Comparison of ENCODE assay signal across 8 mouse cellular contexts in genomic region chr9:89793018-89793417, GRCm38 (mm10). TPM values are rescaled to one million over a fixed set of nuclear protein-coding genes. Genes with fewer than 3 reads are reported as not detected.
DNase-seq lines count a peak whose midpoint lies in the region; ATAC-seq lines count a peak whose summit lies in the region.

No protein-coding gene starts in this region.

- H3K4me1 ChIP-seq in forebrain, embryonic 14.5 days (ENCODE audit: control insufficient read depth, insufficient read depth, low read length), result no peaks in the 10 kb centered on the region
- H3K4me1 ChIP-seq in limb, embryonic 10.5 days, result no peaks in the 10 kb centered on the region
- no peaks in the 10 kb centered on the region for H3K4me1 ChIP-seq in stomach, embryonic 14.5 days (ENCODE audit: control insufficient read depth, insufficient read depth, low read length)

- no peak overlapping the region for H3K9ac ChIP-seq in forebrain, embryonic 14.5 days (ENCODE audit: low read length)
- H3K9ac ChIP-seq in stomach, embryonic 14.5 days (replicated peaks; ENCODE audit: low read depth, low read length), result no peak overlapping the region

- no peaks in the 10 kb centered on the region for H3K9me3 ChIP-seq in forebrain, embryonic 14.5 days (replicated peaks; ENCODE audit: control insufficient read depth, low read length)
- H3K9me3 ChIP-seq in limb, embryonic 10.5 days (replicated peaks), result no peaks in the 10 kb centered on the region
- no peaks in the 10 kb centered on the region for H3K9me3 ChIP-seq in stomach, embryonic 14.5 days (ENCODE audit: control insufficient read depth, low read depth, low read length)

- no peak overlapping the region for H3K4me3 ChIP-seq in forebrain, embryonic 14.5 days (ENCODE audit: low read depth, low read length)
- no peak overlapping the region for H3K4me3 ChIP-seq in limb, embryonic 10.5 days
- no peak overlapping the region for H3K4me3 ChIP-seq in stomach, embryonic 14.5 days (ENCODE audit: low read depth, low read length)

- H3K27me3 ChIP-seq in forebrain, embryonic 14.5 days (replicated peaks; ENCODE audit: control insufficient read depth, insufficient read depth, low read length), result no peaks in the 10 kb centered on the region
- no peaks in the 10 kb centered on the region for H3K27me3 ChIP-seq in limb, embryonic 10.5 days (ENCODE audit: low read depth, poor library complexity, severe bottlenecking)
- H3K27me3 ChIP-seq in stomach, embryonic 14.5 days (ENCODE audit: control insufficient read depth, insufficient read depth, low read length), result no peaks in the 10 kb centered on the region

- no peak overlapping the region for H3K27ac ChIP-seq in forebrain, embryonic 14.5 days (ENCODE audit: low read depth, low read length)
- no peak overlapping the region for H3K27ac ChIP-seq in limb, embryonic 10.5 days
- no peak overlapping the region for H3K27ac ChIP-seq in stomach, embryonic 14.5 days (ENCODE audit: low read length)

- peak; percentile 48 for ATAC-seq in forebrain, embryonic 14.5 days
- 0 out of 2 replicates have a peak, but pooled peaks have one; percentile 7 for ATAC-seq in stomach, embryonic 14.5 days (ENCODE audit: insufficient number of reproducible peaks, insufficient read depth, low FRiP score, low read depth)

- DNase-seq in gastrocnemius, adult 18-20 months (ENCODE audit: low spot score), result peak; percentile 42
- no peak for DNase-seq in gastrocnemius, postnatal 25 days
- DNase-seq in brain, adult 2 months (ENCODE audit: low read depth, low spot score), result peak; percentile 84
- DNase-seq in forebrain, embryonic 14.5 days (ENCODE audit: low spot score), result peak; percentile 75
- peak; percentile 66 for DNase-seq in induced T-regulatory cell, adult 2 months (ENCODE audit: low read depth)
- DNase-seq in limb, embryonic 10.5 days (ENCODE audit: low spot score), result peak; percentile 76
- DNase-seq in natural killer cell, adult 2 months (ENCODE audit: low spot score in 2 of 2), result peak; percentile 19 to 48

- no peak overlapping the region for H3K4me2 ChIP-seq in forebrain, embryonic 14.5 days (ENCODE audit: low read length)
- no peak overlapping the region for H3K4me2 ChIP-seq in stomach, embryonic 14.5 days (replicated peaks; ENCODE audit: low read depth, low read length)

- H3K36me3 ChIP-seq in forebrain, embryonic 14.5 days (ENCODE audit: control insufficient read depth, insufficient read depth, low read length), result no peaks in the 10 kb centered on the region
- H3K36me3 ChIP-seq in limb, embryonic 10.5 days, result no peaks in the 10 kb centered on the region
- H3K36me3 ChIP-seq in stomach, embryonic 14.5 days (ENCODE audit: control insufficient read depth, insufficient read depth, low read length), result no peaks in the 10 kb centered on the region

- 4% methylated on average over 6 of the region's 6 CpGs for WGBS in forebrain, embryonic 14.5 days
- 13% methylated on average over 6 of the region's 6 CpGs for WGBS in limb, embryonic 10.5 days
- 5% methylated on average over 6 of the region's 6 CpGs for WGBS in stomach, embryonic 14.5 days

RNA-seq across cellular contexts. Expression of gene Ankrd34c, which starts 54.7 kb away (rescaled TPM):
- not detected for total RNA-seq in gastrocnemius, adult 18-20 months (2021)
- total RNA-seq in gastrocnemius, postnatal 25 days (2021), result not detected
- 0.03 and 0.28 TPM in 2 replicates for polyA plus RNA-seq in forebrain, embryonic 14.5 days (2014; fragmentation: Nextera tagmentation; extraction: Ambion mirVana)
- polyA plus RNA-seq in limb, embryonic 10.5 days (2016; fragmentation: Nextera tagmentation; extraction: Ambion mirVana), result not detected in 2 replicates
- polyA plus RNA-seq in stomach, embryonic 14.5 days (2014; fragmentation: Nextera tagmentation; extraction: Ambion mirVana), result not detected in 2 replicates
